Mouse (Mus musculus): Measurements from ENCODE around the gene Gxylt1. TPM values are rescaled to one million over a fixed set of nuclear protein-coding genes. Genes with fewer than 3 reads are reported as not detected.
"Not testable (repeated sequence)": the region's sequence is repeated elsewhere in the genome, so short reads cannot be mapped to it uniquely, and the experiment has no call there.

The Gxylt1 gene
- total RNA-seq, 1 experiment from 2014 or later = 56.4 TPM

DNA sequence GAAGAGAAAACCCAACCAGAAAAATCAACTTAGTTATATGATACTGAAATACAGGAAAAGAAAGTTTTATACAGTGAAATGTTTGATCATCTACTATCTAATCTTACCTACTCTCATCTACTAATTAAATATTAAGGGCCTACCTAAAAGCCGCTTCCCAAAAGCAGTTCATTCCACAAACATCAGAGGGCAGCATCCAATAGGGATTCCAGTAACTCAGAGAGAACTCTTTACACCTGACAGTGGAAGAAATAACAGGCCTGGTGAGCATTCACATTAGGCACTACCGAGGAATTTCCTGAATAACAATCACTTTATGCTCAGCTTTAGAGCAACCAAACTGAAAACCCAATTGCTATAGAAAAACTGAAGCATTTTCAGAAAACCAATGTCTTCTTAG is 9.3 kb downstream of the Gxylt1 start:
- no peak for ATAC-seq (ENCODE audit: extremely low read depth, insufficient number of reproducible peaks, low FRiP score, poor library complexity, severe bottlenecking)

DNA sequence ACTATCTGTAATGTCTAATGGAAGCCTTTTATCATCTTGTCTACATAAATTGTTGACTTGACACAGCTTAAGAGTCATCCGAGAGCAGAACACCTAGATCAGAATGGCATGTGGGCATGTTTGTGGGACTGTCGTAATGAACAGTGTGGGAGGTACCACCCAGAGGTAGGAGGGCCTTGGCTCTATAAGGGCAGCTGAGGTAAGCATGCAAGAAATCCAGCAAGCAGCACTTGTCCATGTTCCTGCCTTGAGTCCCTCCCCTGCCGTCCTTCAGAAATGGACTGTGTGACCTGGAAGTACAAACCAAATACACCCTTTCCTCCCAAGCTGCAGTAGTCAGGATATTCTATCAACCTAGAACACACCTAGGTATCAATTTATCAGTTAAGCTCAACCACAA is 9.7 kb downstream of the Gxylt1 start:
- ATAC-seq (ENCODE audit: extremely low read depth, insufficient number of reproducible peaks, low FRiP score, poor library complexity, severe bottlenecking) = no peak

DNA sequence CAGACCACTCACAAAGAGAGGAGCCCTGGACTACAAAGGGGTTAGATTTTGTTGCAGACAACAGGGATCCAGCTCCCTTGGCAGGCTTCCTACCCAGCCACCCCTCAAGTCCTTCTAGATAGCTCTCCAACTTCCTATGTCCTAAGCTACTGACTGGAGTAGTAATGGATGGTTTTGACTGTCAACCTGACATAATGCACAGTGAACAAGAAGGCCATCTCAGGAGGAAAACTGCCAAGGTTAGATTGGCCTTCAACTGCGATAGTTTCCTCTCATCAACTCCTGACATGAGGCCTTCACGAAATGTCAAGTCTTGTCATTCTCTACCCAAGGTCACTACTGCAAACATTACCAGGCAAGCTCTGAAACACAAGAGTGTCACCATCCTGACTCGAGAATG is 10.8 kb downstream of the Gxylt1 start:
- no peak for ATAC-seq (ENCODE audit: extremely low read depth, insufficient number of reproducible peaks, low FRiP score, poor library complexity, severe bottlenecking)

DNA sequence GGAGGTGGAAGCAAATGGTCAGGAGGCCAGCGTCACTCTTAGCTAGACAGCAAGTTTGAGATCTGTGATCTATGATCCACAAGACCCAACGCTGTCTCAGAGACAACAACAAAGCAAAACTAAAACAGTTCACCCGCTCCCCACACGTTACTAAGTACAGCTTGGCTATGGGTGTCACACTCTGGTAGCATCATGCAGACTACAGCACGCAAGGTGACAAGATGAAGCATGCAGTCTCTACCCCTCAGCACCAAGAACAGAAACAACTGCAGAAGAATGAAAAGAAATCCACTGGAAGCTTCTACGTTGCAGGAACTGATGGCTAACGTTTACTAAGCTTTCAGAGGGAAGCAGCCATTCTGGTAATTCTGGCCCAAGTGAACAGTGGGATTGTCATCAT is 11.4 kb downstream of the Gxylt1 start:
- ATAC-seq (ENCODE audit: extremely low read depth, insufficient number of reproducible peaks, low FRiP score, poor library complexity, severe bottlenecking) = no peak

DNA sequence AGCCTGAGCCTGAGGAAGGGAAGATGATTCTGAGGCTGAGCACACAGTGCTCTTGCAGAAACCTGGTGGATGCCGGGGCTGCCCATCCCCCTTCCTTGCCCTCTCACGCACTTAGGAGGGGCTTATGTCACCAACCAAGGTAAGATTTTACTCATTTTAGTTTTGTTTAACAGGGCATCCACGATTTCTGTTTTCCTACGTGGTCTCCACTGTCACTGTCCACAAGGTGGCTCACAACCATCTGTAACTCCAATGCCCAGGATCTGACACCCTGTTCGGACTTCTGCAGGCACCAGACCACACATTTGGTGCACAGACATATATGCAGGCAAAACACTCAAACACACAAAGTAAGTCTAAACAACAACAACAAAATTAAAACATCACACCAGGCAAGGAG is 12.2 kb downstream of the Gxylt1 start:
- ATAC-seq (ENCODE audit: extremely low read depth, insufficient number of reproducible peaks, low FRiP score, poor library complexity, severe bottlenecking) = no peak

DNA sequence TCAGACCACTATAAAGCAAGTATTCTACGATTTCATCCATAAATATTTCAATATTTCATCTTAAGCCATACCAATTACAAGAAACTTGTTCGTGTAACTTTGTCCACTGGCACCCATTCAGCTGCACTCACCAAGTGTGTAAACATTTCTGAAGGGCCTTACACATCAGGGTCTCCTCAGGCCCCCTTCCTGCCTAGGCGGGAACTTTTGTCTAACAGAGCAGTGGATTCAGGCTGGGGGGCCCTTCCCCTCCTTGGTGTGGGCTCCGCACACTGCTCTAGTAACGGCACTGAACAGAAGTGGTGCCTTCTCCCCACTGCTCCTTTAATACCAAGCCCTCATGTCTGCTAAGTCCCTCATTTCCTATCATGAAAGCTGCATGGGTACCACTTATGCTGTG is 12.7 kb downstream of the Gxylt1 start:
- no peak for ATAC-seq (ENCODE audit: extremely low read depth, insufficient number of reproducible peaks, low FRiP score, poor library complexity, severe bottlenecking)

DNA sequence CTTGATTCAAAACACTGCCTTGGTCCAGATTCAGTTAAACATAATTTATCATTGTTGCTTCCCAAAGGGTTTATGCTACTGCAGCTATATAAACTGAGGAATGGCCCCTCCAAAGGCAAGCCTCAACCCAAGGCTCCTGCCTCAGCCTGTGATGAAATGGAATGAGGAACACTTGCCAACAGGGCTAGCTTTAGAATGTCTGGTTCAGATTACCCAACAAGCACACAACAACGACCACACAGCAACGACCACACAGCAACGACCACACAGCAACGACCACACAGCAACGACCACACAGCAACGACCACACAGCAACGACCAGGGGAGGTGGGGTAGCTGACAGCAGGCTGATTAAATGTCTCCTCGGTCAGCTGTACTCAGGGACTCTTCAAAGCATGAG is 15.0 kb downstream of the Gxylt1 start:
- ATAC-seq (ENCODE audit: extremely low read depth, insufficient number of reproducible peaks, low FRiP score, poor library complexity, severe bottlenecking) = no peak

DNA sequence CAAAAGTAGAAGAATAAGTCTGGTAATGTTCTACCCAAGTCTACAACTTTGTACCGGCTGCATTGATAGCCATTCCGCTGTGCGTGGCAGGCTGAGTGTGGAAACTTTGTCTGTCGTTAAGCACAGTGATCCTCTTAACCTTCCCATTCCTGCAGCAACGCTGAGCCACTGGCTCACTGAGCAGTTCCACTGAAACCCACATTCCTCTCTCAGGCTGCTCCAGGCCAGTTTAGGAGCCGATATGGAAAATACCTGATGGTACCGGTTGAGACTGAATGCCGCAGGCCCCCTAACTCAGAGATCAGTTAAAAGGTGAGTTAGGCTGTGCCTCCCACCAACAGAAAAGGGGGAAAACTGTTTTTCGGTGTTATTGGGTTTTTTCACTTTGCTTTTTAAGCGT is 19.7 kb downstream of the Gxylt1 start:
- ATAC-seq (ENCODE audit: extremely low read depth, insufficient number of reproducible peaks, low FRiP score, poor library complexity, severe bottlenecking) = no peak

DNA sequence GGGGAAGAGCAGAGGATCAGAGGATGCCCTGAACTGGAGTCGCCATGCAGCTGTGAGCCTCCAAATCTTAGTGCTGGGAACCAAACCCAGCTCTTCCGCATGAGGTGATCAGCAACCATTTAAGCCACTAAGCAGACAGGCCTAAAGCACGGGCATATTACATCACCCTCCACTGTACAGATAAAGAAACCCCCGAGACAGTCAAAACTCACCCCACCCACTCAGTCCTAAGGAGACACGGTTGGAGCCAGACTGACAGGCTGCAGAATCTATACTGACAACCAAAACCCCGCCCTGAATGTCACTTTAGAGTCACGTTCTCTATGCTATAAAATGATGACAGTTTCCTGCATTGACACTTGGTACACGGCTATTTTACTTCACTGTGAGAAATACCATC is 21.8 kb downstream of the Gxylt1 start:
- no peak for ATAC-seq (ENCODE audit: extremely low read depth, insufficient number of reproducible peaks, low FRiP score, poor library complexity, severe bottlenecking)

DNA sequence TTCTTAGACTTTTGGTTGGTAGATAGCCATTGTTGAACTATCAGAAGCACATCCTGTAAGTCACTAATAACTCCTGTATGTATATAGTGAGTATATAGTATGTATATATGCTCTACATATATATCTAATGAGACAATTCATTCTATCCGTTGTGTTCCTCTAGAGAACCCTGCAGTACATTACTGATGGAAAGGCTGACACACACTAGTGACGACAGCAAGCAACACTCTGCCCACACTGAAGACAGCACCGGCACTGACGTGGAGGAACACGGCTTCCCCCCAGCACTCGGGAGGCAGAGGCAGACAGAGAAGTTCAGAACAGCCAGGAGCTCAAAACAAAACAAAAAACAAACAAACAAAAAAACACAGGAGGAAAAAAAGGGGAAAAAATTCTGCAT is 22.6 kb downstream of the Gxylt1 start:
- no peak for ATAC-seq (ENCODE audit: extremely low read depth, insufficient number of reproducible peaks, low FRiP score, poor library complexity, severe bottlenecking)

DNA sequence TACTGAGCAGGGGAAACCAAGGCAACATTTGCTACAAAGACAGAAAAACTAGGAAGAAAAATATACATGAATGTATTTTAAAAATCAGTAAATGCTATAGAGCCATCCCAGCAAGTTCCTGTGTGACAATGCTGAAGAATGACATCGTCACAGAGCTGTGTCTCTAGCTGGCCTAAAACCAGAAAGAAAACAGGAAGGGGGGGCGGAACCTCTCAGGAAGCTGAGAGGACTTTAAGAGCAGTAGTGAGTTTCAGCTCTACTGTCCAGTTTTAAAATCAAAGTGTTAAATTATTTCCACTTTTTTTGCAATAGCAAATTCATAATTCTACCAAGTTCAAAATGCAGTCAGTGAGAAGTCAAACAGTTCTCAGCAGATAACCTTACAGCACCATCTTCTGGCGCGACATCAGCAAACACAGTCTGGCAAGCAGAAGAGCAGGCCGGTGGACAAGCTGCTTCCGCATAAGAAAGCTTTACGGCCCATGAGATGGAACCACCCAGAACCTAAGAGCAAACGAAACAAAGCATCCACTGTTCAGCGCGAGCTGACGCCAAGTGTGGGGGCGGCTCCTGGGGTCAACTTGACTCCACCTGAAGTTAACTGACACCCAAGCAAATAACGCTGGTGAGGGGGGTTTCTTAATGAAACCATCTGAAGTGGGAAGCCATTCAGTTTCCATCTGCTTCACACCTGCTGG is 23.3 kb downstream of the Gxylt1 start:
- ATAC-seq (ENCODE audit: extremely low read depth, insufficient number of reproducible peaks, low FRiP score, poor library complexity, severe bottlenecking) = peak; percentile 44; the same call in 1 of the 2 replicates

DNA sequence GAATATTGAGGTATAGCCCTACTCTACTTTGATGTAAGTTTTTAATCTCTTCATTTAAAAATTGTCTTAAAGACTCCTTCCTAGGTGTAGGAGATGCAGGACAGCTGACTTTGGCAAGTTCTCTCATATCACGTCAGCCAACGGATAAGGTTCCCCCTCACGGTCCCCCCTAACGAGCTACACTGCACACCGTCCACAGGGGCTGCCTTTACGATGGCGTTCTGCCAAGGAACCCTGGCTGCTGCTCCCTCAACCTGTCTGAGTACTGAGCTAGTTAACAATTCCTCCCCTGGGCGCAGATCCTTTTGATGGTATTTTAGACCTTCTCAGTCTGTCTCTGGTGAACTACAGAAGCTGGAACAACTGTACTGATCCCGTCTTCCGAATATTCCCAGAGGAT is 31.8 kb downstream of the Gxylt1 start:
- ATAC-seq (ENCODE audit: extremely low read depth, insufficient number of reproducible peaks, low FRiP score, poor library complexity, severe bottlenecking) = no peak

DNA sequence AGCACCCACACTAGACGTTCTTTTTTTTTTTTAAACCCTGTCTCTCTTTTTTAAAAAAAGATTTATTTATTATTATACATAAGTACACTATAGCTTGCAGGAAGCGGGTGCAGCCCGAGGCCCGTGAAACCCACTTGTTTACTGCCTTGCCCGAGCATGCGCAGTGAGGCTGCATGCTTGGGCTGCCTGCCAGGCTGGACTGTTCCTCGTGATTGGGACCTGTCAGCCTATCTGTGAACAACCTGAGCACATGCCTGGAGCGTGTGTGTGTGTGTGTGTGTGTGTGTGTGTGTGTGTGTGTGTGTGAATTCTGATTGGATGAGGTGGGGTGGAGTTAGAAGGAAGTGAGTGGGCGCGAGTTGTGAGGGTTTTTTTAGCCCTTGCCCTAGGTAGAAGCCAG is 38.5 kb downstream of the Gxylt1 start:
- not testable (repeated sequence) for ATAC-seq (ENCODE audit: extremely low read depth, insufficient number of reproducible peaks, low FRiP score, poor library complexity, severe bottlenecking)

DNA sequence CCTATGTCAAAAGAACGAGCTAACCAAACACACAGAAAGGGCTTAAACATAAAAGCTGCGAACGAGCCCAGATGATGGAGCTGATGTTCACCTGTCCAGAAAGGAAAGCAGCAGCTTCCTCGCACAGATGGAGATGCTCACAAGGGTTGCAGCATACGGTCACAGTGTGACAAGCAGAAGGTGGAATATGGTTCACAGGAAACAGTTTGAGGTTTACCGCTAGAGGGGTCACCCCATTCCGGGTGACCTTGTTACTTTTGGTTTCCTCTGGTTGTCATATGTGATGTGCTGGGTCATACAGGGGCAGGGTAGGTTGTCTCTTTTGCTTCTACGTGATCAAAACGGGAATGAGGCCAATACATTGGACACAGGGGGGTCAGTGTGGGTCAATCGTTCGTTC is 46.0 kb downstream of the Gxylt1 start:
- ATAC-seq (ENCODE audit: extremely low read depth, insufficient number of reproducible peaks, low FRiP score, poor library complexity, severe bottlenecking) = 0 out of 2 replicates have a peak, but pooled peaks have one; percentile 9

DNA sequence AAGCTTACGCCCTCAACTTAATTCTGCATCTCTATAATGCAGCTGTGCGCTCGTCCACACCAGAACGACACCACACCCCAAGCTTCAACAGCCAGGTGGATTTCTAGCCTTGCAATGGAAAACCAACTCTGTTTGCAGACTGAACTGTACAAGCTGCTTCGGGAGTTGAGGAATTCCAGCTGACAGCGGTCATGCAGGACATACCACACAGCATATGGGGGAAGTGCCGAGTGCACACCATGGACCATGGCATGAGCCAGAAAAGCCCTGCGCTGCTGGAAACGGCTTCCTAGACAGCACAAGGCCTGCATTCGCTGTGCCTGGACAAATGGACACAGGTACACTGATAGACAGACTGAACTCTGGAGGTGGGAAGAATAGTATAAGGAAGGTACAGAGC is 46.6 kb downstream of the Gxylt1 start:
- no peak for ATAC-seq (ENCODE audit: extremely low read depth, insufficient number of reproducible peaks, low FRiP score, poor library complexity, severe bottlenecking)

DNA sequence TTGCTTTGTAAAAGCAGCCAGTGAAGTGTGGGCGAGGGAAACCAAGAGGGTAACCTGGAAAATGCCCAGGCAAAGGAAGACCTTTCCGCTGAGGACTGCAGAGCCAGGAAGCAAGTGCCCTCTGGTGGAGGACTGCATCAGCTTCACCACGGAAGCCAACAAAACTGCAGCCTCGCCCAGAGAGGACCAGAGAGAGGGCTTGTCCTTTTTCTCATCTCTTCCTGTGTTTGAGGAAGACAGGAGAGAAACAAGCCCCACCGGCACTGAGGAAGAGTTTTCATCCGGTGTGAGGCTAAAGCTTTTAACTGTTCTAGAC is 47.3 kb downstream of the Gxylt1 start:
- no peak for ATAC-seq (ENCODE audit: extremely low read depth, insufficient number of reproducible peaks, low FRiP score, poor library complexity, severe bottlenecking)

DNA sequence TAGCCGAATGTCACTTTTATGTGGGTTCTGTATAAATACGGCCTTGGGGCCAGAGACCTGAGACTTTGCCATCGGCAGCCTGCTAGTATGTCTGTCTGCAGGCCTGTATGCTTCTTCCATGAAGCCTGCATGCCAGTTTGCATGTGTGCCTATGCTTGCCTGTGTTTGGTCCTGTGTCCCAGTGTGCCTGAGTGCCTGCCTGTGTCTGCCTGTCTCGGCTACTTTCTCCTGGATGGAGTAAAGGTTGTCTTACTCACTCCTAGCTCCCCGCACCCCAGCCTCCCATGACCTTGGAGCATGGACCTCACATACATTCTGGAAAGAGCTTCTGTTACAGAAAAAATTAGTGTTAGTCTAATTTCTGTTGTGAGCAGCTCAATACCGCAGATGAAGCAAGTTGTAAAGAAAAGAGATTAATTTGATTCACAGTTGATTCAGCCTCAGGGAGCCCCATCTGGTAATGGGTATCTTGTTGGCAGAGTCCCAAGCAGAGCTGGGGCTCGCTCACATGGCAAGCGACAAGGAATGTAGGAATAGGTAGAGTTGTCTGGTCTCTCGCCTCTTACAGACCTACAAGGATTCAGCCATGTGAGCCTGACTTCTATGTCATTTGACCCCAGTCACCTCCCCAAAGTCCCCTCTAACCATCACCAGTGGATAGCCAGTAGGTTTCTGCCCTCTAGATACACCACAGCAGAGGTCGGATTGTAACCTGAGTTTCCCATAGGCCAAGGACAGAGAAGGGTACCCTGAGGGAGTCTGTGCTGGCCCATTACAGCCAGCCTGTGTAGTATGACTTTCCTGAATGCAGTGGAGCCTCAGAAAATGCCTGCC is 47.8 kb downstream of the Gxylt1 start:
- ATAC-seq (ENCODE audit: extremely low read depth, insufficient number of reproducible peaks, low FRiP score, poor library complexity, severe bottlenecking) = no peak

DNA sequence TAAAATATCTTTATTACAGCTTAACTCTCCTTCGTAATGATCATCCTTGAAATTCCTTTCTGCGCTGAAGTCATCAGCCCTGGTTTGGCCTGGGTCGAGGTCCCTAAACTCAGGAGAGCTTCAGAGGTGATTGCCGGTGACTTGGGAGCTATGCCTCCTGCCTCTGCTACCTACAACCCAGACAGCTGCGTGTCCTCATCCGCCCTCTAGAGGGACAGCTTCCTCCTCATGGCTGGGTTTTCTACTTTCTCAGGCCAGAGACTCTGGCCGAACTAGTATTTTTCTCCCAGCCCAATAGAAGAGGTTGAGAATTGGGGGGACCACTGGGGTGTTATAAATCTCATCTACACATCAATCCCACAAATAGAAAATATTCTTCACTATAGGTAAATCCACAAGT is 52.5 kb downstream of the Gxylt1 start:
- no peak for ATAC-seq (ENCODE audit: extremely low read depth, insufficient number of reproducible peaks, low FRiP score, poor library complexity, severe bottlenecking)

DNA sequence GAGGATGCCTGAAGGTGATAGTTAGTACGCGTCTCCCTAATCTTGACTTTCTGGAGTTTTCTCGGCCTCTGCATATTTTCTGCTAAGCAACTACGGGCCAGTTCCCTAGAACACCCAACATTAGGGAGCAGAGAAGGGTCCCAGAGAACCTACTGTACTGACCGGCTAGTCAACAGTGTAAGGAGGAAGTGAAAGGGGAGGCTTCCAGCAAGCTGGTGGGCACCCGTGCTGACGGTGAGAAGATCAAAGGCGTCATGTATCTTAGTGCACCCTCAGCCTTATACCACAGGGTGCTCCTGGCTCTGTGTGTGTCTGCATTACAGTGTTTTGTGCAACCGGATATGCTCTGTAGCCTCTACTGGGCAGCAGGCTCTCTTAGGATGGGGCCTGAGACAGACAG is 62.4 kb downstream of the Gxylt1 start:
- ATAC-seq (ENCODE audit: extremely low read depth, insufficient number of reproducible peaks, low FRiP score, poor library complexity, severe bottlenecking) = no peak

DNA sequence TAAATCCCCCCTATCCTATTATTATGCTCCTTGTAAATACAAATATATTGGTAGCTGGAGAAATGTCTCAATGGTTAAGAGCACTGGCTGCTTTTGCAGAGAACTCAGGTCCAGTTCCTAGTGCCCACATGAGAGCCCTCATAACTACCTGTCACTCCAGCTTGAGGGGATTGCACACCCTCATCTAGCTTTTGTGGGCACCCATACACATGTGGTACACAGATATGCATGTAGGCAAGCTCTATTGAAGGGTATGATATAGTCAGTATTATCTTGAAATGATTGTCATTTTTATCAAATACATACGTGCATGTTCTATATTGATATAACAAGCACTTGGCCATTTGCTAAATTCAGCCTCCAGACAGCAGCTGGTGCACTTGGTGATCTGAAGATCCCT is 70.1 kb downstream of the Gxylt1 start:
- ATAC-seq (ENCODE audit: extremely low read depth, insufficient number of reproducible peaks, low FRiP score, poor library complexity, severe bottlenecking) = no peak

DNA sequence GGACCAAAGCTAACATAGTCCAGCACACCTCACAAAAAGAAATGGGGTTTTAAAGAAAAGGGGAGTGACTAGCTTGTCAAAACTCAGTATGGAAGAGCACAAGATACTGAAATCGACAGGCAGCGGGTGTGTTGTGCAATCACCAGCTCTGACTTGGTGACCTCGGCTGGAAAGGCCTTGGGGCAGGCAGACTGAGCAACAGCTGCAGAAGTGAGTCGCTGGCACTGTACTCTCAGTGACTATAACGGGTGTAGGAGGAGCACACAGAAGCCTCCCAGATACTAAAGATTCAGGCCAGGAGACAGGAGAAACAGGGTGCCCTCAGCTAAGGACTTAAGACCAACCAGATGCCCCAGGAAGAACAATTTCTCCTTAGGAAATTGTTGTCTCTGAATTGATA is 73.0 kb downstream of the Gxylt1 start:
- ATAC-seq (ENCODE audit: extremely low read depth, insufficient number of reproducible peaks, low FRiP score, poor library complexity, severe bottlenecking) = no peak
